Mouse (Mus musculus): ENCODE measurements around the gene Rpl36a-ps1. TPM values are rescaled to one million over a fixed set of nuclear protein-coding genes. Genes with fewer than 3 reads are reported as not detected.

The Rpl36a-ps1 gene
- total and polyA plus RNA-seq, 3 experiments = 1.5 to 3.1 TPM; not detected in 1

DNA sequence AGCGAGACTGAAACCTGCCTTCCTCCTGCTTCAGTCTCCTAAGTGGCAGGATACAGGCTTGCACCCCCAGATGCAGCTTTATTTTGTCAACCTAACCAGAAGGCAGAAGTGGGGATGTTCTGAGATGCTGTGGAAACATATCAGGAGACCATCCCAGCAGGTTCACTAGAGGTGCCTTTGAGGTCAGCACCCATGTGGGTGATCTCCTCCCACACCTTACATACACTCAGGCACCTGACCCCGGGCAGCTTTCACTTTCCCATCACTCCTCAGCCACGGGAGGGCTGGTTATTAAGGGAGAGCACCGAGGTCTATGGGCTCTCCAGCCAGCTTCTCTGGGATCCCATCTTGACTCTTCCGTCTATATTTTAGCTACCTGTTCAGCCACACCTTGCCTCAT lies 38.5 kb upstream of the Rpl36a-ps1 start:
- intact Hi-C loops (cut with DNase I) = no loop called here

DNA sequence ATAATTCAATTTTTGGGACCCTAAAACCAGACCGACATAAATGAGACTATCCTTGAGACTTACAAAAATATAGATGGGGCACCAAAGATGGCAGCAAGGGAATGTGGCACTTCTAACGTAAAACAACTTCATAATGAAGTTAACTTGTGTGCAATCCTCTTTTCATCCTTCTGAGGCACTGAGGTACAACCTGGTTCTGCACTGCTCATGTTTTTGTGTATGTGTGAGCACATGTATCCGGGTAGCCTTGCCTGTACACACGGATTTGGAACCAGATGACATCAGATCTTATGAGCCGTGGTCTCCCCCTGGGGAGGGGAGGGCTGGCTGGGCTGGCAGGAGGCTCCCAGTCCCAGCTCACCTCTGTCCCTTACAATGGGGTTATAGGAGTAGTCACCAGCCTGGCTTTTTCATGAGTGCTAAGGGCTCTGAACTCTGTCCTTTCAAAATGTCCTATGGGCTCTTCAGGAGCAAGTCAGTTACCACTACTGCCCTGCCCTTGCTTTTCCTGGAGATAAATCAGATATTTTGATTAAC lies 37.3 kb upstream of the Rpl36a-ps1 start:
- WGBS = 75% methylated on average over 5 of the region's 5 CpGs
- intact Hi-C loops (cut with DNase I) = no loop called here

More for the DNA sequence above, 38.5 kb upstream of the Rpl36a-ps1 start:
- Histone ChIP-seq H3K9ac (ENCODE audit: low read depth, low read length) (no peak overlapping the region), H3K27me3 (ENCODE audit: control insufficient read depth, insufficient read depth, low read length) (no peaks in the 10 kb centered on the region), H3K79me2 (replicated peaks; ENCODE audit: control insufficient read depth, insufficient read depth, low read length) (no peaks in the 10 kb centered on the region), H3K36me3 (ENCODE audit: control insufficient read depth, insufficient read depth, low read length) (peaks cover 3% of the 10 kb centered on the region), H3K4me1 (ENCODE audit: control insufficient read depth, insufficient read depth, low read length) (no peaks in the 10 kb centered on the region), H3K27ac (no peak overlapping the region), H3K4me3 (no peak overlapping the region)
- DNase-seq = no peak
- TF ChIP-seq POLR2A (IDR thresholded peaks at IDR 0.05; ENCODE audit: insufficient read depth, low read depth, low read length) = no peak
- TF ChIP-seq EP300 (IDR thresholded peaks at IDR 0.05; ENCODE audit: insufficient read depth, low read depth, low read length) = no peak
- no peak for TF ChIP-seq CTCF (IDR thresholded peaks at IDR 0.05)
- 82% methylated on average over 5 of the region's 5 CpGs for WGBS

DNA sequence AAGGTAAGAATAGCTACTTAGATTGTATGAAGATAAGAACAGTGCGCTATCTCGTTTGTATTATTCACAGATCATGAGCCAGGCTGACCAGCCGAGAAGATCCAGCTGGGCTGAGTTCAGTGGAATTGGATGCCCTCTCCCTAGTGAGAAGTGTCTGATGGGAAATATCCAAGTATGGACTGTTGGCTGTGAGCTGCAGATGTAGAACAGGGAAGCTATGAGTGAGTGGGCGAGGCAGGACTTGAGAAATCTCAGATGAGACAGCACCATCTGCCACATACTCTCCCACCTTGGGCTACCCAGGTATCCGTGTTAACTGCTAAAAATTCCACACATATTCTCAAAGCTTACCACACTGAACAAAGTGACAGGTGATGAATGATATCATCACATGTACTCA lies 35.9 kb upstream of the Rpl36a-ps1 start:
- no peak overlapping the region for H3K4me3 ChIP-seq
- H3K4me1 ChIP-seq (ENCODE audit: control insufficient read depth, insufficient read depth, low read length) = no peaks in the 10 kb centered on the region
- no peaks in the 10 kb centered on the region for H3K79me2 ChIP-seq (replicated peaks; ENCODE audit: control insufficient read depth, insufficient read depth, low read length)
- WGBS = 61% methylated on average over 5 of the region's 5 CpGs
- no peak overlapping the region for H3K27ac ChIP-seq
- H3K9ac ChIP-seq (ENCODE audit: low read depth, low read length) = no peak overlapping the region
- H3K27me3 ChIP-seq (ENCODE audit: control insufficient read depth, insufficient read depth, low read length) = no peaks in the 10 kb centered on the region
- no peaks in the 10 kb centered on the region for H3K36me3 ChIP-seq (ENCODE audit: control insufficient read depth, insufficient read depth, low read length)
- TF ChIP-seq EP300 (IDR thresholded peaks at IDR 0.05; ENCODE audit: insufficient read depth, low read depth, low read length) (no peak), POLR2A (IDR thresholded peaks at IDR 0.05; ENCODE audit: insufficient read depth, low read depth, low read length) (no peak), CTCF (IDR thresholded peaks at IDR 0.05) (no peak)
- intact Hi-C loops (cut with DNase I) = loop anchor here (10.0 kb wide), 1 partner anchor 855 kb away; no protein-coding TSS in a partner anchor
- no peak for DNase-seq

More for the DNA sequence above, 37.3 kb upstream of the Rpl36a-ps1 start:
- Histone ChIP-seq H3K4me1 (ENCODE audit: control insufficient read depth, insufficient read depth, low read length) (no peaks in the 10 kb centered on the region), H3K27ac (no peak overlapping the region), H3K9ac (ENCODE audit: low read depth, low read length) (no peak overlapping the region), H3K36me3 (ENCODE audit: control insufficient read depth, insufficient read depth, low read length) (peaks cover 3% of the 10 kb centered on the region), H3K27me3 (ENCODE audit: control insufficient read depth, insufficient read depth, low read length) (no peaks in the 10 kb centered on the region), H3K79me2 (replicated peaks; ENCODE audit: control insufficient read depth, insufficient read depth, low read length) (no peaks in the 10 kb centered on the region), H3K4me3 (no peak overlapping the region)
- no peak for TF ChIP-seq EP300 (IDR thresholded peaks at IDR 0.05; ENCODE audit: insufficient read depth, low read depth, low read length)
- TF ChIP-seq POLR2A (IDR thresholded peaks at IDR 0.05; ENCODE audit: insufficient read depth, low read depth, low read length) = no peak
- TF ChIP-seq CTCF (IDR thresholded peaks at IDR 0.05) = no peak
- no peak for DNase-seq

DNA sequence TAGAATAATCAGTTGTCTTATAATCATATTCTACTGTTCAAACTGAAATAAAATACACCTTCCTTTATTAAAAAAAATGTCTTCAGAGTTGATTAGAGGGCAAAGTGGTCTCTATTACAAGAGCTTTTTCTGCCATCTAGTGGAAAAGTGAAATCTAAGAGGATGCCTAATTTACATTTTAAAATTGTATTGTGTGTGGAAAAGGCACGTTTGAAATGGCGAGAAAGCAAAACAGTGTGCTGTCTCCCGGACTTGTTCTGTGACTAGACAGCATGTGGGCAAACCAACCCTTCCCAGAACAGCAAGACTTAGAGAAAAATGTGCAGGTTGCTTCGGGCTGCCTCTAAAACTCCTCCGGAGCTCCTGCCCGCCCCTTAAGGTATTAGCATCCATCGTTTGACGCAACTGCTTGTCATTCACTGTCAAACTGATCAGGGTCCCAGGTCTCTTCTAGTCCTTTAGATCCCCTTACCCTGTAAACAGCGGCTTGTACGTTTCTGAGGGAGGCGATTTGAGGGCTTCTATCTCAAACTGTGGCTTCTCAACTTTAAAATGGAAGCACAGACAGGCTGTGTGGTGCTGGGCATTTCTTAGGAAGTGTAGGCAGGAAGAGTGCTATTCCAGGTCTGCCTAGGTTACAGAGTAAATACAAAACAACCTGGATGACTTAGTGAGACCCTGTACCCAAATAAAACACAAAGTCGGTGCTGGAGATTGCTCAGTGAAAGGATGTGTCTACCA lies 28.4 kb upstream of the Rpl36a-ps1 start:
- Histone ChIP-seq H3K36me3 (ENCODE audit: control insufficient read depth, insufficient read depth, low read length) (peaks cover 2% of the 10 kb centered on the region), H3K4me3 (no peak overlapping the region), H3K27ac (no peak overlapping the region), H3K9ac (ENCODE audit: low read depth, low read length) (no peak overlapping the region), H3K79me2 (replicated peaks; ENCODE audit: control insufficient read depth, insufficient read depth, low read length) (no peaks in the 10 kb centered on the region), H3K27me3 (ENCODE audit: control insufficient read depth, insufficient read depth, low read length) (no peaks in the 10 kb centered on the region), H3K4me1 (ENCODE audit: control insufficient read depth, insufficient read depth, low read length) (no peaks in the 10 kb centered on the region)
- 41% methylated on average over 12 of the region's 12 CpGs for WGBS
- TF ChIP-seq EP300 (IDR thresholded peaks at IDR 0.05; ENCODE audit: insufficient read depth, low read depth, low read length) (no peak), POLR2A (IDR thresholded peaks at IDR 0.05; ENCODE audit: insufficient read depth, low read depth, low read length) (no peak), CTCF (IDR thresholded peaks at IDR 0.05) (peak; percentile 70)
- intact Hi-C loops (cut with DNase I) = loop anchor here (5.0 to 10.0 kb wide), 2 partner anchors 848 to 1690 kb away; no protein-coding TSS in a partner anchor
- DNase-seq = no peak

DNA sequence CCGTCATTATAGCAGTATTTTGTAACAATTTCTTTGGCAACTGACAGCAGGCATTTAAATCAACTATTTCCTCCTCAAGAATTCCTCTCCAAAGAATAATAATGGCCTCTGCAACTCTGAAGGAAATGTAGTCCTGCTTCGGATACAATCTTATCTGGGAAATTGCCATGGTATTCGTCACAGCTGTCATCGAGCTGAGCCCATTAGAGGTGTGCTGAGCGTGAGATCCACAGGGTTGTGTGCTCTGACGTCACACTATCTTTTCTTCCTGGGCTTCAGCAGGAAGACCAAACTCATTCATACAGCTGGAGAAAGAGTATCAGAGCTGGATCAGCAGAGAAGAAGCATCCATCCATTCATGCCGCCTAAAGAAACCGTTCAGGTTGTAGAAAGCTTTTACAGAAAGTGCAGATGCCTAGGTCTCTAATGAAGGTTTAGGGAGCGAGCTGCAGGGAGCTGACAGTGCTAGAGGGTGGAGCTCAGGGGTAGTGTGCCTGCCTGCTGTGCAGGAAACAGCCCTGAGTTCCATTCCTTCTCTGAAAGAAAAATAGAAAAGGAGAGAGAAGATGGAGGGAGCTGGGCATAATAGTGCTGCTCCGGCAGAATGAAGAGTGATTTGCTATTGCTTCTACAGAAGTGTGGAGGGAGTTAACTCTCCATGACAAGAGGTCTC lies 25.2 kb upstream of the Rpl36a-ps1 start:
- Histone ChIP-seq H3K4me1 (ENCODE audit: control insufficient read depth, insufficient read depth, low read length) (no peaks in the 10 kb centered on the region), H3K27ac (no peak overlapping the region), H3K9ac (ENCODE audit: low read depth, low read length) (no peak overlapping the region), H3K36me3 (ENCODE audit: control insufficient read depth, insufficient read depth, low read length) (peaks cover 3% of the 10 kb centered on the region), H3K27me3 (ENCODE audit: control insufficient read depth, insufficient read depth, low read length) (no peaks in the 10 kb centered on the region), H3K4me3 (no peak overlapping the region), H3K79me2 (replicated peaks; ENCODE audit: control insufficient read depth, insufficient read depth, low read length) (no peaks in the 10 kb centered on the region)
- no peak for TF ChIP-seq EP300 (IDR thresholded peaks at IDR 0.05; ENCODE audit: insufficient read depth, low read depth, low read length)
- TF ChIP-seq POLR2A (IDR thresholded peaks at IDR 0.05; ENCODE audit: insufficient read depth, low read depth, low read length) = no peak
- TF ChIP-seq CTCF (IDR thresholded peaks at IDR 0.05) = no peak
- DNase-seq = no peak
- WGBS = 21% methylated on average over 10 of the region's 10 CpGs
- intact Hi-C loops (cut with DNase I) = no loop called here

All from heart, adult 2 months (tissue).